Mouse (Mus musculus) myocyte (in vitro differentiated cells): ENCODE results near the gene Comt.

Source experiments
- CEBPB ChIP-seq: IDR thresholded peaks from 2 replicates; pipeline ENCODE4 v1.6.1; 2011; ENCODE audit warnings: mild to moderate bottlenecking, moderate library complexity; ENCODE audit not compliant: poor library complexity, insufficient read depth, severe bottlenecking
- E2F4 ChIP-seq: IDR thresholded peaks from one replicate; pipeline ENCODE4 v1.6.1; 2011; ENCODE audit warnings: mild to moderate bottlenecking, control low read depth, moderate library complexity; ENCODE audit not compliant: insufficient read depth
- MAX ChIP-seq: IDR thresholded peaks from one replicate; pipeline ENCODE4 v1.6.1; 2011; ENCODE audit warnings: low read depth, mild to moderate bottlenecking, control low read depth
- MYOD1 ChIP-seq, 3 experiments: IDR thresholded peaks; one replicate each; pipeline ENCODE4 v1.6.1; 2011; ENCODE audit warnings: control low read depth in 2 of 3, low read depth in 2 of 3, mild to moderate bottlenecking in 2 of 3, moderate library complexity in 1 of 3; ENCODE audit not compliant: insufficient read length in 2 of 3, control insufficient read depth in 1 of 3
- MYOG ChIP-seq, 3 experiments: IDR thresholded peaks; one replicate each; pipeline ENCODE4 v1.6.1; 2011; ENCODE audit warnings: control low read depth in 2 of 3, low read depth in 2 of 3, mild to moderate bottlenecking in 2 of 3; ENCODE audit not compliant: insufficient read length in 2 of 3, control insufficient read depth in 1 of 3, insufficient read depth in 1 of 3
- POLR2A ChIP-seq: IDR thresholded peaks from one replicate; pipeline ENCODE4 v1.6.1; 2011; ENCODE audit warnings: low read depth, mild to moderate bottlenecking, control low read depth, moderate library complexity; ENCODE audit not compliant: insufficient read length
- POLR2AphosphoS2 ChIP-seq: IDR thresholded peaks from one replicate; pipeline ENCODE4 v1.6.1; 2011; ENCODE audit warnings: low read depth, control low read depth; ENCODE audit not compliant: insufficient read length
- REST ChIP-seq: IDR thresholded peaks from one replicate; pipeline ENCODE4 v1.6.1; 2011; ENCODE audit warnings: mild to moderate bottlenecking, control low read depth, moderate library complexity; ENCODE audit not compliant: insufficient read depth, insufficient read length
- TCF12 ChIP-seq: IDR thresholded peaks from one replicate; pipeline ENCODE4 v1.6.1; 2011; ENCODE audit warnings: mild to moderate bottlenecking, control low read depth; ENCODE audit not compliant: poor library complexity, insufficient read depth, severe bottlenecking
- TCF3 ChIP-seq: IDR thresholded peaks from one replicate; pipeline ENCODE4 v1.6.1; 2011; ENCODE audit warnings: low read depth, control low read depth; ENCODE audit not compliant: insufficient read length
- USF1 ChIP-seq: IDR thresholded peaks from one replicate; pipeline ENCODE4 v1.6.1; 2011; ENCODE audit warnings: low read depth, mild to moderate bottlenecking, control low read depth, moderate library complexity

GRCm38 (mm10) chr16:18417491-18417890 is 9.2 kb downstream of the Comt start:
- no peak for TF ChIP-seq E2F4
- TF ChIP-seq POLR2A = no peak
- no peak for TF ChIP-seq MAX
- TF ChIP-seq MYOD1 (IDR thresholded peaks at IDR 0.05; ENCODE audit: control insufficient read depth in 1 of 3, insufficient read length in 2 of 3, low read depth in 2 of 3) = no peak
- no peak for TF ChIP-seq CEBPB
- no peak for TF ChIP-seq POLR2AphosphoS2
- no peak for TF ChIP-seq USF1
- no peak for TF ChIP-seq TCF3
- TF ChIP-seq MYOG (IDR thresholded peaks at IDR 0.05; ENCODE audit: control insufficient read depth in 1 of 3, insufficient read depth in 1 of 3, insufficient read length in 2 of 3, low read depth in 2 of 3) = no peak
- no peak for TF ChIP-seq TCF12
- no peak for TF ChIP-seq REST
